Mouse (Mus musculus) heart, embryonic 16.5 days (tissue): ENCODE data around the gene Zfp385c. TPM values are rescaled to one million over a fixed set of nuclear protein-coding genes. Genes with fewer than 3 reads are reported as not detected.
A peak's percentile ranks its signal among the peaks of the same experiment; 100 is the strongest.
"Not testable (repeated sequence)": the region's sequence is repeated elsewhere in the genome, so short reads cannot be mapped to it uniquely, and the experiment has no call there.

Experiments
- ATAC-seq: fragments of 200-750 bp; cut with Nextera tagmentation; replicated peaks from 2 replicates; pipeline ENCODE4 v1.8.0; 2017; ENCODE audit warnings: moderate number of reproducible peaks; ENCODE audit not compliant: insufficient read depth, low FRiP score; ENCODE audit errors: extremely low read depth
- H3K27ac ChIP-seq: fragments of 300-500 bp; sonication (generic); 2 replicates; pipeline ENCODE4 v1.5.1; 2014; ENCODE audit warnings: mild to moderate bottlenecking, low read length, control low read depth, moderate library complexity
- H3K27me3 ChIP-seq: fragments of 300-500 bp; sonication (generic); 2 replicates; pipeline ENCODE4 v1.6.1; 2014; ENCODE audit warnings: low read length, mixed read lengths; ENCODE audit not compliant: control insufficient read depth, insufficient read depth
- H3K36me3 ChIP-seq: fragments of 300-500 bp; sonication (generic); 2 replicates; pipeline ENCODE4 v1.6.1; 2014; ENCODE audit not compliant: control insufficient read depth, insufficient read depth
- H3K4me1 ChIP-seq: fragments of 300-500 bp; sonication (generic); 2 replicates; pipeline ENCODE4 v1.6.1; 2014; ENCODE audit warnings: low read length, mixed read lengths; ENCODE audit not compliant: control insufficient read depth, insufficient read depth
- H3K4me2 ChIP-seq: fragments of 300-500 bp; sonication (generic); 2 replicates; pipeline ENCODE4 v1.6.1; 2014; ENCODE audit warnings: low read depth, mild to moderate bottlenecking, control low read depth, low read length
- H3K4me3 ChIP-seq: fragments of 300-500 bp; sonication (generic); 2 replicates; pipeline ENCODE4 v1.5.1; 2014; ENCODE audit warnings: mild to moderate bottlenecking, control low read depth, low read length
- H3K9ac ChIP-seq: fragments of 300-500 bp; sonication (generic); 2 replicates; pipeline ENCODE4 v1.6.1; 2014; ENCODE audit warnings: low read length, control low read depth
- H3K9me3 ChIP-seq: fragments of 300-500 bp; sonication (generic); replicated peaks from 2 replicates; pipeline ENCODE4 v1.6.1; 2016; ENCODE audit warnings: low read length; ENCODE audit not compliant: control insufficient read depth
- WGBS: fragments of 180-500 bp; shearing (Covaris S2); extraction: QIAGEN DNeasy Blood & Tissue Kit; methylation state at CpG from one replicate; pipeline ENCODE4 v1.1.7; 2014; 5-methylcytosine and 5-hydroxymethylcytosine counted together
- polyA plus RNA-seq: library from polyadenylated mRNA; unstranded; fragments of >200 nt; fragmentation: Nextera tagmentation; extraction: Ambion mirVana; gene quantifications from 2 replicates; pipeline ENCODE4 v1.2.1, GENCODE M21; 2015

The Zfp385c gene
- polyA plus RNA-seq, 1 experiment from 2014 or later = 0.26 TPM

DNA sequence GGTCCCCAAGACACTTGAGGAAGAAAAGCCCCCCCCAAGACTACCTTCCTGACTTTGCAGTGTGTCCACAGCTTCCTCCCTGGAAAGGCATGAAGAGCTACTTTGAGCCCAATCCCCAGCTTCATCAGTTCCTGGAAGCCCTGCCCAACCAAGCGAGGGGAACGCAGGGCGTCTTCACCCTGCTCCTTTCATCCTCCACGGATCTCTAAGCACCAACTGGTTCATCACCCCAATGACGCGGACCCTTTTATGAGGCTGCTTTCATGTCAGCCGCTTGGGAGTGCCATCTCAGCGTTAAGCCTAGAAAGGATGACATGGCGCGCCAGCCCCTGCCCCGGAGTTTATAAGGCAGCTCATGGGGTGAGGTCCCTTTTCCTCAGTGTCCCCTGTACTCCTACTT, 72.3 kb downstream of the Zfp385c start, which contains the start of gene Dnajc7:
Dnajc7 (minus strand) TSS at position 187 of the 400 bp plus-strand sequence.
- Histone ChIP-seq H3K27me3 (no peaks in the 10 kb centered on the region), H3K4me2 (peak within 1 kb of the TSS; percentile 97), H3K9ac (peak within 1 kb of the TSS; percentile 90), H3K4me3 (peak within 1 kb of the TSS; percentile 83), H3K36me3 (peaks cover 4% of the 10 kb centered on the region; the same call in 1 of the 2 replicates), H3K4me1 (peaks cover 28% of the 10 kb centered on the region), H3K9me3 (no peaks in the 10 kb centered on the region), H3K27ac (peak within 1 kb of the TSS; percentile 94)
- no peak for ATAC-seq
- 5% methylated on average over 11 of the region's 11 CpGs for WGBS

DNA sequence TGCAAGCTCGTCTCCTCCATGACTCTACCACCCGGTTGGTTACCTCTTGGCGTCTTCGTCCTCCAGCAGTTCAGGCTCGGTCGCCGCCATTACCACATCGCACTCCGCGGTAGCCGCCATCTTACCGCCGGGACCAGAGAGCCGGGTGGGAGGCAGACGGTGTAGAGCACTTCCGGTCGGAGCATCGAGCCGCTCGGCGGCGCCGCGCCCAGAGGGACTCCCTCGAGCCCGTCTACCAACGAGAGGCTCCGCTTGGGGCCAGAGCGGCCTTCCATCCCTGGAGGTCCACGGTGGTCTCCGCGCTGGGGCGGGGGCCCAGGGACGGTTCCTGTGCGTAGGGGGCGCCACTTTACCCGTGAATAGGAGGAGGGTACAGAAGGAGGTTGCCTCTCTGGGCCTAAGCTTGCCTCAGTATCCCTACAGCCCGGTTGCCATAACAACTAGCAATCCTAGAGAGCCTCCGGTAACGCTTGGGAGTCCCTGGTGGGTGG, 72.7 kb downstream of the Zfp385c start:
- under 1% methylated on average over 40 of the region's 40 CpGs for WGBS
- Histone ChIP-seq H3K4me2 (peak overlapping the region; percentile 97), H3K9me3 (no peaks in the 10 kb centered on the region), H3K4me3 (peak overlapping the region; percentile 83), H3K36me3 (peaks cover 3% of the 10 kb centered on the region; the same call in 1 of the 2 replicates), H3K27ac (peak overlapping the region; percentile 94), H3K4me1 (peaks cover 28% of the 10 kb centered on the region), H3K27me3 (no peaks in the 10 kb centered on the region), H3K9ac (peak overlapping the region; percentile 90)
- peak; percentile 92 for ATAC-seq

DNA sequence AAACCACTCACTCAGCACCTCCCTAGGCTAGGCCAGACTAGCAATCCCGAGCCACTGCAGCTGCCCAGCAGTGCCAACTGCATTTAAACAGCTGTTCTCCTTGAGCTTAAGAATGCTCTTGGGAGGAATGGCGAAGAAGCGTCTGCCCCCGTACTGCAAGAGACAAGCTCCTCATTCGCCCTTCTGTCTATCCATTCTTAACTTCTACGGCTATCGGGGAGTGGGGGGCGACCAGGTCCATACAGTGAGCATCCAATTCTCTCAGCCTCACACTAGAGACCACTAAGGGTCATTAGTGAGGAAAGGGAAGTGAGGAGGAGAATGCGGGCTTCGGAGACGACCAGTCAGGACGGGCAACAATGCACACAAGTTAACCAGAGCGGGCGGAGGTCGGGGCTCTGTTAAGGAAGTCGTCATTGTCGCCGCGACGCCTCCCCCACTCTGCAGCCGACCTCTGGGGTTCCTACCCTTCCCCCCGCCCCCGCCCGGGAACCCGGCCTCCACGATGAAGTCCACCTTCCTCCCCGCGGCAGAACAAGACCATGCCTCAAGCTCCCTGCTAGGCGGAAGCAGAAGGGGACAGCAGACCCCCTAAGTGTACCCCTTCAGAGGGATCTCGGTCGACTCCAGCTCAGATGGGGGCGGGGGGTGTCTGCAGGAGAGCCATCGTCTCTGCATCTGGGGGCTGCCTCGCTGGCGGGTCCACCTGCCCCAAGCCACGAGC, 73.3 kb downstream of the Zfp385c start, which contains the start of gene Nkiras2:
Nkiras2 (plus strand) TSS at position 484 of the 724 bp plus-strand sequence.
- Histone ChIP-seq H3K9ac (peak within 1 kb of the TSS; percentile 90), H3K4me3 (peak within 1 kb of the TSS; percentile 83), H3K27ac (peak within 1 kb of the TSS; percentile 94), H3K27me3 (no peaks in the 10 kb centered on the region), H3K4me1 (peaks cover 23% of the 10 kb centered on the region), H3K4me2 (peak within 1 kb of the TSS; percentile 97), H3K36me3 (no peaks in the 10 kb centered on the region), H3K9me3 (no peaks in the 10 kb centered on the region)
- under 1% methylated on average over 36 of the region's 36 CpGs for WGBS
- ATAC-seq = peak; percentile 72

DNA sequence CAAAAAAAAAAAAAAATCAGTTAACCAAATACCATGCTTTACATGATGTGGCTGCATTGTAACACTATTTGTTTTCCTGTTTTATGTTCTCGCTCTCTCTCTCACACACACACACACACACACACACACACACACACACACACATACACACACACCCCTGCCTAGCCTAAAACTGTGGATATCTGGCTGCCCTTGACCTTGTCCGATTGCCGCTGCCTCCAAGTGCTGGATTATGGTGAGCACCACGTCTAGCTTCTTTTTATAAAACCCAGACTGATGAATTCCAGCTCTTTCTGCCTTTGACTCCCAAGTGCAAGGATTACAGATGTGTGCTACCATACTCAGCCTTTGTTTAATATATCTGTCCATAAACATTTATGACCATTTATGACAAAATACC, 74.8 kb downstream of the Zfp385c start:
- no peak for ATAC-seq
- Histone ChIP-seq H3K9me3 (no peaks in the 10 kb centered on the region), H3K27ac (peak overlapping the region; percentile 51), H3K4me2 (peak overlapping the region; percentile 88), H3K4me1 (peaks cover 18% of the 10 kb centered on the region), H3K9ac (peak overlapping the region; percentile 90), H3K27me3 (no peaks in the 10 kb centered on the region), H3K4me3 (peak overlapping the region; percentile 83; the same call in 1 of the 2 replicates), H3K36me3 (no peaks in the 10 kb centered on the region)
- 65% methylated on average over 4 of the region's 4 CpGs for WGBS

DNA sequence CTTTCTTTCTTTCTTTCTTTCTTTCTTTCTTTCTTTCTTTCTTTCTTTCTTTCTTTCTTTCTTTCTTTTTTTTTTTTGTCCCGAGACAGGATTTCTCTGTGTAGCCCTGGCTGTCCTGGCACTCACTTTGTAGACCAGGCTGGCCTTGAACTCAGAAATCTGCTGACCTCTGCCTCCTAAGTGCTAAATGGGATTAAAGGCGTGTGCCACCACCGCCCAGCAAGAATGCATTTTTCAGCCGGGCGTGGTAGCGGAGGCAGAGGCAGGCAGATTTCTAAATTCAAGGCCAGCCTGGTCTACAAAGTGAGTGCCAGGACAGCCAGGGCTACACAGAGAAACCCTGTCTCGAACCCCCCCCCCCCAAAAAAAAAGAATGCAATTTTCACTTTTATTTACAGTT, 75.4 kb downstream of the Zfp385c start:
- not testable (repeated sequence) for ATAC-seq, H3K27ac ChIP-seq, H3K9ac ChIP-seq, H3K27me3 ChIP-seq, H3K4me3 ChIP-seq, H3K36me3 ChIP-seq, H3K9me3 ChIP-seq, H3K4me2 ChIP-seq
- peaks cover 15% of the 10 kb centered on the region for H3K4me1 ChIP-seq
- 93% methylated on average over 7 of the region's 7 CpGs for WGBS

DNA sequence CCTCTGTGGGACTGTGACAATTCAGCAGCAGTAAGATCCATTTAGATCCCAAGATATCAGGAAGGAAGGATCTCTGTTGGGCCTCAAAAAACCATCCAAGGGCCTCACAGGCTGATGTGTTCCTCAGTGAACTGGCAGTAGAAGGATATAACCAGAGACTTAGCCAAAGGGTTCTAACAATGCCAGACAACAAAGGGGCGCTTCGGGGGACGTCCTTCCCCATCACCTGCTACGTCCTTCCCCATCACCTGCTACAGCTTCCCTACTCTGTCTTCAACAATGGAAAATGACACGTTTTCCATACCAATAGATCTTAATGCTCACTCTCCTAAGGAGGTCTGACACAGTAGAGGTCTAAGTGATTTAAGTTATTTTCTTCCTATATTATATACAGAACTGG, 75.9 kb downstream of the Zfp385c start:
- 87% methylated on average over 5 of the region's 5 CpGs for WGBS
- Histone ChIP-seq H3K9me3 (no peaks in the 10 kb centered on the region), H3K4me2 (no peak overlapping the region), H3K4me3 (no peak overlapping the region), H3K4me1 (peaks cover 15% of the 10 kb centered on the region), H3K9ac (no peak overlapping the region), H3K27ac (no peak overlapping the region), H3K36me3 (no peaks in the 10 kb centered on the region), H3K27me3 (no peaks in the 10 kb centered on the region)
- ATAC-seq = no peak

DNA sequence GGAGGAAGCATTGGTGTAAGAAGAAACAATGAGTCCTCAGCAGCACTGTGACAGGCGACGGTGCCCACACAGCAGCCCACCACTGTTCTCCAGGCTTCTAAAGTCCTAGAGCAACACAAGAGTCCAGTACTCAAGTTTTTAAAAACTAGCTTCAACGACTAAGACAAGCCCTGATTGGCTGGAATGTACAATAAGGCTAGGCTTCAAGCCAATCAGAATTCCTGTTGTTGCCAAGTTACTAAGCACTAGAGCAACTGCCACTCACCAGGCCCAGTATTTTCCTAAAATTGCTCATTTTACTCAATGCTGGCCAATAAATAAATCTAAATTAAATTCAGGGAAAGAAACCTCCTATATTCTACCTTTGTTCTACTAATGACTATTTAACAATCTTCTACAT, 79.0 kb downstream of the Zfp385c start:
- H3K36me3 ChIP-seq = 0 out of 2 replicates have a peak, but pooled peaks cover 2% of the 10 kb centered on the region
- no peak overlapping the region for H3K4me2 ChIP-seq
- 74% methylated on average over 3 of the region's 3 CpGs for WGBS
- peaks cover 36% of the 10 kb centered on the region for H3K4me1 ChIP-seq
- H3K9ac ChIP-seq = no peak overlapping the region
- no peak overlapping the region for H3K4me3 ChIP-seq
- no peak for ATAC-seq
- H3K27ac ChIP-seq = no peak overlapping the region
- no peaks in the 10 kb centered on the region for H3K27me3 ChIP-seq
- H3K9me3 ChIP-seq = no peaks in the 10 kb centered on the region

DNA sequence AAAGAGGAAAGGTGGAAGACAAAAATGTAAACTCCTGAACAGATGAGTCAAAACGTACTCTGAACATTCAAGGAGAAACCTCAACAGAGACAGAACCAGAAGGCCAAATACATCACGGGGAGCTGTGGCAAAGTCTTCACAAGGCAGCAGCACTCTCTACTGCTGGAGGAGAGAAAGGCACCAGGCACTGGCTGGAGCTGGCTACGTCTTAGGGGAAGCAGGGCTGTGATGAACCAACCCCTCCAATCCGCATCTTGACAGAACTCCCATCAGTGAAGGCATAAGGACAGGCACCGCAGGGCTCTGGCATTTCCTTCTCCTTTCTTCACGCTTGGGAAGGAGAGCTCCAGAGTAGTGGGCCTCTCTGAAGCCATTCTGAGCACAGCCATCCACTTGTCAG, 80.6 kb downstream of the Zfp385c start:
- peaks cover 28% of the 10 kb centered on the region for H3K4me1 ChIP-seq
- no peak for ATAC-seq
- no peak overlapping the region for H3K27ac ChIP-seq
- H3K4me3 ChIP-seq = no peak overlapping the region
- H3K9ac ChIP-seq = no peak overlapping the region
- no peak overlapping the region for H3K4me2 ChIP-seq
- WGBS = 88% methylated on average over 6 of the region's 6 CpGs
- no peaks in the 10 kb centered on the region for H3K9me3 ChIP-seq
- no peaks in the 10 kb centered on the region for H3K27me3 ChIP-seq
- H3K36me3 ChIP-seq = 0 out of 2 replicates have a peak, but pooled peaks cover 3% of the 10 kb centered on the region

DNA sequence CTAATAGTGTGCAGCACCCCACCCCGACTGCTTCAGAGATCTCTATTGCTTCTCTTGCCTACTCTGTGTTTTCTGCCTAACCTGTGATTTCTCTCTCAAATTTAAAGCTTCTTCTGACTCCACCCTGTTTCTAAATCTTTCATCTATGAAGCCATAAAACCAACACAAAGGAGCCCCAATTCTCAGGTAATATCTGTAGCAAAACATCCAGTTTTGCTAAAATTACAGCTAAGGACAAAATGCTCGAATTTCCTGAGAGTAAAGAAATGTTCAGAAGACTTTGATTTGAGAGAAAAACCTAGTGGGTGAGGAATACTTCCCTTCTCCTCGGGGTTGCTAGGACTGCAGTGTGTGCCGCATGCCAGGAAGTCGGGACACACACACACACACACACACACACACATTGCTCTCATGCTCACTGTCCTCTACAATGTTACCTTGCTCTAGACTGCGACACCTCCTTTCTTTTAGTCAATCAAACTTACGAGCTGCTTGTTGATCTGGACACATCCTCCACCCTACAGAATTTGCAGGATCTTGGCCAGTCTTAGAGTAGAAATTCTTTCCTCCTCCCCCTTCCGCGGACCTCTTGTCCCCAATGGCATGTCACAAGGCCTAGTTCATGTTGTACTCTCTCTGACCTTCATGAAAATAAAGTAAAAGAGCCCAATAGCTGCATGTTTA, 82.1 kb downstream of the Zfp385c start:
- WGBS = 40% methylated on average over 9 of the region's 9 CpGs
- peaks cover 28% of the 10 kb centered on the region for H3K4me1 ChIP-seq
- ATAC-seq = no peak; the same call in 1 of the 2 replicates
- H3K27me3 ChIP-seq = no peaks in the 10 kb centered on the region
- H3K9ac ChIP-seq = peak overlapping the region; percentile 49
- H3K27ac ChIP-seq = peak overlapping the region; percentile 86
- H3K4me3 ChIP-seq = no peak overlapping the region; the same call in 1 of the 2 replicates
- H3K9me3 ChIP-seq = no peaks in the 10 kb centered on the region
- peak overlapping the region; percentile 41 for H3K4me2 ChIP-seq
- 0 out of 2 replicates have a peak, but pooled peaks cover 3% of the 10 kb centered on the region for H3K36me3 ChIP-seq
